ENCODE assay signal across 8 mouse cellular contexts in the genomic region with DNA sequence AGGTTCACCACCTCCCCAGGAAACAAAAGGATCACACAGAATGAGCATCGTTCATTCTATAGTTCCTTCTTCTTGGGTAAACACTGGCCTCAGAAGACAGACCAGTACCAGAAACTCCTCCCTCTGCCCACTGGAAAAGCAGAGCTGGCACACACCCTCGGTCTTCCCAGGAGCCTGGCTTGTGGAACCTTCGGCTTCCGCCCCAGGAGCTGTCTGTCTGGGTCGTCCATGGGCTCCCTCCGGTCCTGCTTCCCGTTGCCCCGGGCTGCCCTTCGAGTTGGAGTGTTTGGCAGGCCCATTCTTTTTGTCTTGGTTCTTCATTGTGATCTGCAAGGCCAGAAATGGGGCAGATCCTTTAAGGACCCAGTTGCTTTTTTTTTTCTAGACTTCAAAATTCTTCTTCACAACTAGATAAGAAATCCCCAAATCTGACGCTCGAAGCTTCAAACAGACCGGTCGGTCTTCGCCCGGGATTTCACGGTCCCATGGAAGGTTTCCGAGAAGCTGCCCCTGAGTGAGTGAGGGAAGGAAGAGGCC. TPM values are rescaled to one million over a fixed set of nuclear protein-coding genes. Genes with fewer than 3 reads are reported as not detected.
DNase-seq lines count a peak whose midpoint lies in the region; ATAC-seq and TF ChIP-seq lines count a peak whose summit lies in the region.

No protein-coding gene starts in this region.

- H3K4me1 ChIP-seq in E14TG2a.4 (replicated peaks; ENCODE audit: low read depth, low read length), result peaks cover 45% of the 10 kb centered on the region
- peaks cover 33% of the 10 kb centered on the region for H3K4me1 ChIP-seq in limb, embryonic 13.5 days
- H3K4me1 ChIP-seq in midbrain, embryonic 13.5 days (replicated peaks), result peaks cover 33% of the 10 kb centered on the region

- peak overlapping the region; percentile 88 for H3K4me3 ChIP-seq in E14TG2a.4 (replicated peaks; ENCODE audit: low read length)
- H3K4me3 ChIP-seq in limb, embryonic 13.5 days, result peak overlapping the region; percentile 71
- H3K4me3 ChIP-seq in midbrain, embryonic 13.5 days (replicated peaks), result peak overlapping the region; percentile 60

- H3K9ac ChIP-seq in limb, embryonic 13.5 days, result peak overlapping the region; percentile 87
- peak overlapping the region; percentile 73 for H3K9ac ChIP-seq in midbrain, embryonic 13.5 days (replicated peaks)

- intact Hi-C loops in heart, postnatal 10 days (cut with DNase I), result loop anchor here (1.0 kb wide), 1 partner anchor 16 kb away; no protein-coding TSS in a partner anchor

- 5% methylated on average over 17 of the region's 17 CpGs for WGBS in limb, embryonic 13.5 days
- WGBS in midbrain, embryonic 13.5 days, result 6% methylated on average over 17 of the region's 17 CpGs

- H3K27ac ChIP-seq in limb, embryonic 13.5 days, result peak overlapping the region; percentile 90
- H3K27ac ChIP-seq in midbrain, embryonic 13.5 days, result peak overlapping the region; percentile 93

- peak; percentile 25 for DNase-seq in ZHBTc4 (ENCODE audit: low read depth, low spot score)
- peak; percentile 55 to 62 for DNase-seq in heart, postnatal 10 days
- no peak for DNase-seq in right cerebral cortex, postnatal 4 days
- DNase-seq in layer of hippocampus, adult 11-12 months (ENCODE audit: low spot score), result no peak

- H3K27me3 ChIP-seq in E14TG2a.4 (ENCODE audit: insufficient read depth, low read length), result no peaks in the 10 kb centered on the region
- H3K27me3 ChIP-seq in limb, embryonic 13.5 days, result no peaks in the 10 kb centered on the region
- H3K27me3 ChIP-seq in midbrain, embryonic 13.5 days, result no peaks in the 10 kb centered on the region

- peaks cover 64% of the 10 kb centered on the region for H3K36me3 ChIP-seq in E14TG2a.4 (ENCODE audit: insufficient read depth, low read length)
- H3K36me3 ChIP-seq in limb, embryonic 13.5 days, result peaks cover 55% of the 10 kb centered on the region
- H3K36me3 ChIP-seq in midbrain, embryonic 13.5 days, result peaks cover 49% of the 10 kb centered on the region

- H3K4me2 ChIP-seq in limb, embryonic 13.5 days (replicated peaks), result peak overlapping the region; percentile 95
- peak overlapping the region; percentile 89 for H3K4me2 ChIP-seq in midbrain, embryonic 13.5 days (replicated peaks)

- TF ChIP-seq CTCF in E14TG2a.4 (conservative IDR thresholded peaks at IDR 0.05; ENCODE audit: low read length), result no peak

- H3K9me3 ChIP-seq in E14TG2a.4 (ENCODE audit: low read length), result no peaks in the 10 kb centered on the region
- no peaks in the 10 kb centered on the region for H3K9me3 ChIP-seq in limb, embryonic 13.5 days
- no peaks in the 10 kb centered on the region for H3K9me3 ChIP-seq in midbrain, embryonic 13.5 days

- ATAC-seq in erythroblast, adult 5-6 weeks (replicated peaks; ENCODE audit: low FRiP score, poor library complexity, severe bottlenecking), result peak; percentile 39
- ATAC-seq in limb, embryonic 13.5 days (ENCODE audit: low FRiP score, low read depth), result no peak
- ATAC-seq in midbrain, embryonic 13.5 days, result no peak; the same call in 1 of the 2 replicates

RNA-seq across cellular contexts. Expression of a gene that starts 0.7 kb away (rescaled TPM):
- 6.7 and 10.0 TPM in 2 replicates for total RNA-seq in erythroblast, adult 5-6 weeks (2015; ENCODE audit: low replicate concordance)
- total RNA-seq in erythroblast, adult 5-6 weeks (2017; ENCODE audit: low replicate concordance), result 11.3 and 20.8 TPM in 2 replicates
- total RNA-seq in heart, postnatal 10 days (2021), result 10 to 100 TPM; 34.1 to 39.7 TPM
- 97.5 and 102 TPM in 2 replicates for polyA plus RNA-seq in limb, embryonic 13.5 days (2015; fragmentation: Nextera tagmentation; extraction: Ambion mirVana)
- polyA plus RNA-seq in midbrain, embryonic 13.5 days (2015; fragmentation: Nextera tagmentation; extraction: Ambion mirVana), result 62.9 and 66.3 TPM in 2 replicates

RNA-seq across cellular contexts. Expression of a gene that starts 16.4 kb away (rescaled TPM):
- total RNA-seq in erythroblast, adult 5-6 weeks (2015; ENCODE audit: low replicate concordance), result 2.1 and 22.4 TPM in 2 replicates
- total RNA-seq in erythroblast, adult 5-6 weeks (2017; ENCODE audit: low replicate concordance), result 5.2 and 11.7 TPM in 2 replicates
- total RNA-seq in heart, postnatal 10 days (2021), result 10 to 100 TPM; 35.0 to 41.0 TPM
- 48.5 and 51.7 TPM in 2 replicates for polyA plus RNA-seq in limb, embryonic 13.5 days (2015; fragmentation: Nextera tagmentation; extraction: Ambion mirVana)
- polyA plus RNA-seq in midbrain, embryonic 13.5 days (2015; fragmentation: Nextera tagmentation; extraction: Ambion mirVana), result 133 and 137 TPM in 2 replicates

RNA-seq across cellular contexts. Expression of a gene that starts 21.3 kb away (rescaled TPM):
- 1.7 and 2.7 TPM in 2 replicates for total RNA-seq in erythroblast, adult 5-6 weeks (2015; ENCODE audit: low replicate concordance)
- 0.98 and 2.6 TPM in 2 replicates for total RNA-seq in erythroblast, adult 5-6 weeks (2017; ENCODE audit: low replicate concordance)
- total RNA-seq in heart, postnatal 10 days (2021), result 10 to 100 TPM; 13.1 to 18.2 TPM
- polyA plus RNA-seq in limb, embryonic 13.5 days (2015; fragmentation: Nextera tagmentation; extraction: Ambion mirVana), result 28.6 and 30.2 TPM in 2 replicates
- polyA plus RNA-seq in midbrain, embryonic 13.5 days (2015; fragmentation: Nextera tagmentation; extraction: Ambion mirVana), result 30.0 and 35.8 TPM in 2 replicates

RNA-seq across cellular contexts. Expression of a gene that starts 26.1 kb away (rescaled TPM):
- total RNA-seq in erythroblast, adult 5-6 weeks (2015; ENCODE audit: low replicate concordance), result not detected in 2 replicates
- not detected in 2 replicates for total RNA-seq in erythroblast, adult 5-6 weeks (2017; ENCODE audit: low replicate concordance)
- under 1 TPM; 0.52 to 0.84 TPM for total RNA-seq in heart, postnatal 10 days (2021)
- 1.7 and 2.3 TPM in 2 replicates for polyA plus RNA-seq in limb, embryonic 13.5 days (2015; fragmentation: Nextera tagmentation; extraction: Ambion mirVana)
- 2.6 and 3.5 TPM in 2 replicates for polyA plus RNA-seq in midbrain, embryonic 13.5 days (2015; fragmentation: Nextera tagmentation; extraction: Ambion mirVana)

RNA-seq across cellular contexts. Expression of a gene that starts 32.4 kb away (rescaled TPM):
- 7.9 and 11.9 TPM in 2 replicates for total RNA-seq in erythroblast, adult 5-6 weeks (2015; ENCODE audit: low replicate concordance)
- total RNA-seq in erythroblast, adult 5-6 weeks (2017; ENCODE audit: low replicate concordance), result 7.6 and 10.3 TPM in 2 replicates
- 10 to 100 TPM; 73.5 to 75.9 TPM for total RNA-seq in heart, postnatal 10 days (2021)
- polyA plus RNA-seq in limb, embryonic 13.5 days (2015; fragmentation: Nextera tagmentation; extraction: Ambion mirVana), result 15.0 and 17.4 TPM in 2 replicates
- 13.7 and 16.9 TPM in 2 replicates for polyA plus RNA-seq in midbrain, embryonic 13.5 days (2015; fragmentation: Nextera tagmentation; extraction: Ambion mirVana)

Comparison
In these comparisons a context has a peak if more than half of its experiments do, and no peak if none do; other contexts are left out.
1. DNase-seq: peak in ZHBTc4 (single experiment) and heart, postnatal 10 days (2 of 2); none in right cerebral cortex, postnatal 4 days (single experiment) and layer of hippocampus, adult 11-12 months (single experiment).
2. Peak in every context shown above with its lines, with median percentiles within 50 percentile points of each other: H3K4me3 ChIP-seq.